Mouse (Mus musculus) myocyte (in vitro differentiated cells): ENCODE data around the gene Abcc6. TPM values are rescaled to one million over a fixed set of nuclear protein-coding genes. Genes with fewer than 3 reads are reported as not detected.

Source experiments
- H3K27me3 ChIP-seq: one replicate; pipeline ENCODE4 v1.6.1; 2011; ENCODE audit not compliant: control insufficient read depth, insufficient read depth, insufficient read length
- H3K36me3 ChIP-seq: one replicate; pipeline ENCODE4 v1.6.1; 2011; ENCODE audit not compliant: control insufficient read depth, insufficient read depth
- H3K4me2 ChIP-seq: one replicate; pipeline ENCODE4 v1.6.1; 2011; ENCODE audit warnings: low read depth, control low read depth
- H3K4me3 ChIP-seq: one replicate; pipeline ENCODE4 v1.5.1; 2011; ENCODE audit warnings: mild to moderate bottlenecking, control low read depth, moderate library complexity
- H3K79me2 ChIP-seq: one replicate; pipeline ENCODE4 v1.6.1; 2011; ENCODE audit not compliant: control insufficient read depth, insufficient read depth
- H3ac ChIP-seq: one replicate; pipeline ENCODE4 v1.6.1; 2011; ENCODE audit not compliant: control insufficient read depth, insufficient read length
- CEBPB ChIP-seq: IDR thresholded peaks from 2 replicates; pipeline ENCODE4 v1.6.1; 2011; ENCODE audit warnings: mild to moderate bottlenecking, moderate library complexity; ENCODE audit not compliant: poor library complexity, insufficient read depth, severe bottlenecking
- E2F4 ChIP-seq: IDR thresholded peaks from one replicate; pipeline ENCODE4 v1.6.1; 2011; ENCODE audit warnings: mild to moderate bottlenecking, control low read depth, moderate library complexity; ENCODE audit not compliant: insufficient read depth
- MAX ChIP-seq: IDR thresholded peaks from one replicate; pipeline ENCODE4 v1.6.1; 2011; ENCODE audit warnings: low read depth, mild to moderate bottlenecking, control low read depth
- MYOD1 ChIP-seq, 3 experiments: IDR thresholded peaks; one replicate each; pipeline ENCODE4 v1.6.1; 2011; ENCODE audit warnings: control low read depth in 2 of 3, low read depth in 2 of 3, mild to moderate bottlenecking in 2 of 3, moderate library complexity in 1 of 3; ENCODE audit not compliant: insufficient read length in 2 of 3, control insufficient read depth in 1 of 3
- MYOG ChIP-seq, 3 experiments: IDR thresholded peaks; one replicate each; pipeline ENCODE4 v1.6.1; 2011; ENCODE audit warnings: control low read depth in 2 of 3, low read depth in 2 of 3, mild to moderate bottlenecking in 2 of 3; ENCODE audit not compliant: insufficient read length in 2 of 3, control insufficient read depth in 1 of 3, insufficient read depth in 1 of 3
- POLR2A ChIP-seq: IDR thresholded peaks from one replicate; pipeline ENCODE4 v1.6.1; 2011; ENCODE audit warnings: low read depth, mild to moderate bottlenecking, control low read depth, moderate library complexity; ENCODE audit not compliant: insufficient read length
- POLR2AphosphoS2 ChIP-seq: IDR thresholded peaks from one replicate; pipeline ENCODE4 v1.6.1; 2011; ENCODE audit warnings: low read depth, control low read depth; ENCODE audit not compliant: insufficient read length
- REST ChIP-seq: IDR thresholded peaks from one replicate; pipeline ENCODE4 v1.6.1; 2011; ENCODE audit warnings: mild to moderate bottlenecking, control low read depth, moderate library complexity; ENCODE audit not compliant: insufficient read depth, insufficient read length
- SRF ChIP-seq: IDR thresholded peaks from one replicate; pipeline ENCODE4 v1.6.1; 2011; ENCODE audit warnings: low read depth; ENCODE audit not compliant: control insufficient read depth, insufficient read length
- TCF12 ChIP-seq: IDR thresholded peaks from one replicate; pipeline ENCODE4 v1.6.1; 2011; ENCODE audit warnings: mild to moderate bottlenecking, control low read depth; ENCODE audit not compliant: poor library complexity, insufficient read depth, severe bottlenecking
- TCF3 ChIP-seq: IDR thresholded peaks from one replicate; pipeline ENCODE4 v1.6.1; 2011; ENCODE audit warnings: low read depth, control low read depth; ENCODE audit not compliant: insufficient read length
- USF1 ChIP-seq: IDR thresholded peaks from one replicate; pipeline ENCODE4 v1.6.1; 2011; ENCODE audit warnings: low read depth, mild to moderate bottlenecking, control low read depth, moderate library complexity
- polyA plus RNA-seq: library from polyadenylated mRNA; unstranded; fragments of >200 nt; fragmentation: generic; extraction: Trizol; gene quantifications from one replicate; pipeline ENCODE4 v1.2.1, GENCODE M21; 2012; ENCODE audit warnings: missing spikeins

The Abcc6 gene
- polyA plus RNA-seq, 1 experiment = not detected

DNA sequence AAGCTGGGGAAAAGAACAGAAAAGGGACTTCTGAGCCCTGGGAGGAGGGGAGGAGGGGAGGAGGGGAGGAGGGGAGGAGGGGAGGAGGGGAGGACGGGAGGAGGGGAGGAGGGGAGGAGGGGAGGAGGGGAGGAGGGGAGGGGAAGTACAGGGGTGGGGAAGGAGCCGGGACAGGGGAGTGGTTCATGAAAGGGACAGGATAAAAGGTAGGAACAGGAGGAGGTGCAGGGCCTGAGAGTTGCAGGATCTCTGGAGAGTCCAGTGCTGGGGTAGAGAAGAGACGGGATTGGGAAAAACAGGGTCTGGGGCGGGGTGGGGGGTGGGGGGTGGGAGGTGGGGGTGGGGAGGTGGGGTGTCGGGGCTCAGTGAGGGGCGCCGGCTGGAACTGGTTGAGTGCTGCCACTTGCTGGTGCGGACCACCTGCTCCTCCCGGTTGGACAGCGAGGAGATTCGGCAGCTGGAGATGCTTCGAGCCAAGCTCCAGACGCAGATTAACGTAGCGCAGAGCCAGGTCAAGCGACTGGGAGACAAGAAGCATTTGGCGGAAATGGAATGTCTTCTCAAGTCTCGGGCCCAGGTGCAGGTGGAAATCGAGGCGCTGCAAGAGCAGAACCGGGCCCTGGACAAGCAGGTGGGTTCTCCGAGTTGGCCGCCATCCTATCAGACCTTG is 101.3 kb downstream of the Abcc6 start:
- Histone ChIP-seq H3K4me2 (no peak overlapping the region), H3K4me3 (no peak overlapping the region), H3K79me2 (no peaks in the 10 kb centered on the region), H3K27me3 (no peaks in the 10 kb centered on the region), H3K36me3 (peaks cover 13% of the 10 kb centered on the region), H3ac (no peak overlapping the region)
- no peak for TF ChIP-seq SRF
- no peak for TF ChIP-seq CEBPB
- no peak for TF ChIP-seq USF1
- no peak for TF ChIP-seq POLR2AphosphoS2
- TF ChIP-seq POLR2A = no peak
- TF ChIP-seq E2F4 = no peak
- TF ChIP-seq TCF3 = no peak
- TF ChIP-seq MYOD1 (IDR thresholded peaks at IDR 0.05; ENCODE audit: control insufficient read depth in 1 of 3, insufficient read length in 2 of 3, low read depth in 2 of 3) = no peak
- TF ChIP-seq REST = no peak
- no peak for TF ChIP-seq MYOG (IDR thresholded peaks at IDR 0.05; ENCODE audit: control insufficient read depth in 1 of 3, insufficient read depth in 1 of 3, insufficient read length in 2 of 3, low read depth in 2 of 3)
- TF ChIP-seq TCF12 = no peak
- no peak for TF ChIP-seq MAX

- no peaks in the 10 kb centered on the region for H3K27me3 ChIP-seq
- TF ChIP-seq POLR2AphosphoS2 = no peak
- TF ChIP-seq CEBPB = no peak
- no peak for TF ChIP-seq POLR2A
- TF ChIP-seq MYOD1 (IDR thresholded peaks at IDR 0.05; ENCODE audit: control insufficient read depth in 1 of 3, insufficient read length in 2 of 3, low read depth in 2 of 3) = no peak
- no peak for TF ChIP-seq USF1
- TF ChIP-seq MYOG (IDR thresholded peaks at IDR 0.05; ENCODE audit: control insufficient read depth in 1 of 3, insufficient read depth in 1 of 3, insufficient read length in 2 of 3, low read depth in 2 of 3) = no peak
- no peak for TF ChIP-seq MAX
- TF ChIP-seq SRF = no peak
- no peak for TF ChIP-seq REST
- TF ChIP-seq E2F4 = no peak
- no peak for TF ChIP-seq TCF3
- no peak for TF ChIP-seq TCF12
- peaks cover 13% of the 10 kb centered on the region for H3K36me3 ChIP-seq
- no peak overlapping the region for H3K4me2 ChIP-seq
- no peak overlapping the region for H3ac ChIP-seq
- peaks cover 10% of the 10 kb centered on the region for H3K79me2 ChIP-seq
- no peak overlapping the region for H3K4me3 ChIP-seq
Measured at GRCm38 (mm10) chr7:45924429-45924816, 105.7 kb downstream of the Abcc6 start.

- TF ChIP-seq POLR2A (no peak), REST (no peak), POLR2AphosphoS2 (no peak), CEBPB (no peak), E2F4 (no peak), MYOG (IDR thresholded peaks at IDR 0.05; ENCODE audit: control insufficient read depth in 1 of 3, insufficient read depth in 1 of 3, insufficient read length in 2 of 3, low read depth in 2 of 3) (no peak), TCF3 (no peak), MYOD1 (IDR thresholded peaks at IDR 0.05; ENCODE audit: control insufficient read depth in 1 of 3, insufficient read length in 2 of 3, low read depth in 2 of 3) (no peak), USF1 (no peak), SRF (no peak), TCF12 (no peak), MAX (no peak)
- peaks cover 13% of the 10 kb centered on the region for H3K36me3 ChIP-seq
- H3K4me2 ChIP-seq = peak within 1 kb of the TSS; percentile 99
- H3ac ChIP-seq = no peak within 1 kb of the TSS
- H3K79me2 ChIP-seq = peaks cover 15% of the 10 kb centered on the region
- H3K4me3 ChIP-seq = peak within 1 kb of the TSS; percentile 19
- H3K27me3 ChIP-seq = no peaks in the 10 kb centered on the region
Measured at GRCm38 (mm10) chr7:45923762-45924428, 106.2 kb downstream of the Abcc6 start, which contains the start of gene Ccdc114. Ccdc114 (plus strand) TSS chr7:45924072.

GRCm38 (mm10) chr7:45922928-45923761 is 107.0 kb downstream of the Abcc6 start:
- H3K4me2 ChIP-seq = peak overlapping the region; percentile 99
- H3K27me3 ChIP-seq = no peaks in the 10 kb centered on the region
- H3ac ChIP-seq = no peak overlapping the region
- H3K4me3 ChIP-seq = peak overlapping the region; percentile 19
- peaks cover 15% of the 10 kb centered on the region for H3K79me2 ChIP-seq
- H3K36me3 ChIP-seq = peaks cover 13% of the 10 kb centered on the region
- TF ChIP-seq MAX = peak; percentile 46
- peak in 2 of 3 experiments; percentile 54 to 60 for TF ChIP-seq MYOD1 (IDR thresholded peaks at IDR 0.05; ENCODE audit: control insufficient read depth in 1 of 3, insufficient read length in 2 of 3, low read depth in 2 of 3)
- TF ChIP-seq TCF12 = no peak
- peak; percentile 78 for TF ChIP-seq USF1
- TF ChIP-seq MYOG (IDR thresholded peaks at IDR 0.05; ENCODE audit: control insufficient read depth in 1 of 3, insufficient read depth in 1 of 3, insufficient read length in 2 of 3, low read depth in 2 of 3) = peak in 1 of 3 experiments; percentile 64
- peak; percentile 82 for TF ChIP-seq POLR2A
- no peak for TF ChIP-seq CEBPB
